In genomic region chr1:64519901-64520300, GRCm38 (mm10) we compare ENCODE assay signal across 22 mouse cellular contexts. TPM values are rescaled to one million over a fixed set of nuclear protein-coding genes. Genes with fewer than 3 reads are reported as not detected.
DNase-seq lines count a peak whose midpoint lies in the region; ATAC-seq and TF ChIP-seq lines count a peak whose summit lies in the region.
"Had no signal": no experiment of that assay in that cellular context is flagged by ENCODE, and none has a peak within 500 bp of the region (broad histone marks: within the 10 kb centered on the region; RNA-seq: fewer than 3 reads in every experiment).

No protein-coding gene starts in this region.

- 41% methylated on average over 1 of the region's 1 CpGs for WGBS in heart, adult 2 months
- 19% methylated on average over 1 of the region's 1 CpGs for WGBS in heart, embryonic 16.5 days
- WGBS in lung, embryonic 15.5 days: 37% methylated on average over 1 of the region's 1 CpGs

- H3K27ac ChIP-seq in heart, adult 2 months: peak overlapping the region; percentile 21; the same call in 1 of the 2 replicates
- H3K27ac ChIP-seq in heart, embryonic 16.5 days (ENCODE audit: low read length): 0 out of 2 replicates have a peak overlapping the region, but pooled peaks have one; percentile 4
- H3K27ac ChIP-seq in lung, embryonic 15.5 days: no peak overlapping the region
- H3K27ac ChIP-seq: embryonic facial prominence, embryonic 10.5 days; forebrain, embryonic 10.5 days; gastrocnemius, adult 2 months; hindbrain, embryonic 10.5 days; hindbrain, embryonic 14.5 days had no signal

- TF ChIP-seq POLR2A in heart, adult 2 months (IDR thresholded peaks at IDR 0.05; ENCODE audit: insufficient read depth, low read depth, low read length): no peak

- no peaks in the 10 kb centered on the region for H3K79me2 ChIP-seq in heart, adult 2 months (replicated peaks; ENCODE audit: control insufficient read depth, insufficient read depth, low read length)

- no peak overlapping the region for H3K4me3 ChIP-seq in heart, adult 2 months
- H3K4me3 ChIP-seq in heart, embryonic 16.5 days (ENCODE audit: low read length): no peak overlapping the region
- H3K4me3 ChIP-seq in lung, embryonic 15.5 days: no peak overlapping the region
- H3K4me3 ChIP-seq: embryonic facial prominence, embryonic 10.5 days; erythroblast, embryonic 14.5 days; forebrain, embryonic 10.5 days; gastrocnemius, adult 2 months; hindbrain, embryonic 10.5 days had no signal

- H3K9ac ChIP-seq in heart, adult 2 months (ENCODE audit: low read depth, low read length): no peak overlapping the region
- no peak overlapping the region for H3K9ac ChIP-seq in heart, embryonic 16.5 days (ENCODE audit: low read length)
- no peak overlapping the region for H3K9ac ChIP-seq in lung, embryonic 15.5 days
- H3K9ac ChIP-seq: hindbrain, embryonic 14.5 days had no signal

- H3K4me1 ChIP-seq in heart, adult 2 months (ENCODE audit: control insufficient read depth, insufficient read depth, low read length): peaks cover 2% of the 10 kb centered on the region
- H3K4me1 ChIP-seq in heart, embryonic 16.5 days (ENCODE audit: control insufficient read depth, insufficient read depth, low read length): peaks cover 29% of the 10 kb centered on the region
- peaks cover 12% of the 10 kb centered on the region for H3K4me1 ChIP-seq in lung, embryonic 15.5 days
- H3K4me1 ChIP-seq: embryonic facial prominence, embryonic 10.5 days; forebrain, embryonic 10.5 days; hindbrain, embryonic 10.5 days had no signal

- no peak overlapping the region for H3K4me2 ChIP-seq in heart, embryonic 16.5 days (ENCODE audit: low read depth, low read length)
- H3K4me2 ChIP-seq in lung, embryonic 15.5 days: no peak overlapping the region
- H3K4me2 ChIP-seq: hindbrain, embryonic 14.5 days had no signal

- no peak for TF ChIP-seq EP300 in heart, adult 2 months (IDR thresholded peaks at IDR 0.05; ENCODE audit: insufficient read depth, low read depth, low read length)

- TF ChIP-seq CTCF in heart, adult 2 months (IDR thresholded peaks at IDR 0.05): no peak

- no peaks in the 10 kb centered on the region for H3K27me3 ChIP-seq in heart, adult 2 months (ENCODE audit: control insufficient read depth, insufficient read depth, low read length)
- no peaks in the 10 kb centered on the region for H3K27me3 ChIP-seq in heart, embryonic 16.5 days (ENCODE audit: control insufficient read depth, insufficient read depth, low read length)
- H3K27me3 ChIP-seq in lung, embryonic 15.5 days: no peaks in the 10 kb centered on the region

- peaks cover 3% of the 10 kb centered on the region for H3K36me3 ChIP-seq in heart, adult 2 months (ENCODE audit: control insufficient read depth, insufficient read depth, low read length)
- H3K36me3 ChIP-seq in heart, embryonic 16.5 days (ENCODE audit: control insufficient read depth, insufficient read depth): no peaks in the 10 kb centered on the region
- H3K36me3 ChIP-seq in lung, embryonic 15.5 days: no peaks in the 10 kb centered on the region
- H3K36me3 ChIP-seq: embryonic facial prominence, embryonic 10.5 days; forebrain, embryonic 10.5 days; hindbrain, embryonic 10.5 days had no signal

- intact Hi-C loops in heart, adult 2 months (cut with DNase I): no loop called here
- intact Hi-C loops in heart, postnatal 10 days (cut with DNase I): no loop called here

- no peak for ATAC-seq in heart, embryonic 16.5 days (replicated peaks; ENCODE audit: extremely low read depth, insufficient read depth, low FRiP score)
- peak; percentile 56; the same call in 1 of the 2 replicates for ATAC-seq in lung, embryonic 15.5 days (ENCODE audit: borderline replicate concordance, extremely low read depth, low FRiP score, low TSS enrichment)
- ATAC-seq: CD4-positive, CD25-positive, alpha-beta regulatory T cell, adult 4 months; forebrain, embryonic 14.5 days had no signal

- H3K9me3 ChIP-seq in heart, embryonic 16.5 days (replicated peaks; ENCODE audit: control insufficient read depth, low read length): no peaks in the 10 kb centered on the region
- no peaks in the 10 kb centered on the region for H3K9me3 ChIP-seq in lung, embryonic 15.5 days
- H3K9me3 ChIP-seq: embryonic facial prominence, embryonic 10.5 days; forebrain, embryonic 10.5 days; hindbrain, embryonic 10.5 days had no signal

- no peak for DNase-seq in heart, adult 2 months
- DNase-seq in heart, postnatal 10 days: no peak
- DNase-seq in heart, adult 9 months (ENCODE audit: low spot score in 2 of 2): no peak
- no peak for DNase-seq in lung, postnatal 25 days (ENCODE audit: low spot score)
- peak; percentile 54 for DNase-seq in ovary, adult 18-20 months (ENCODE audit: low spot score)
- no peak for DNase-seq in ovary, postnatal 36 days (ENCODE audit: low spot score)
- DNase-seq: adrenal gland, adult 8-10 months; adrenal gland, postnatal 36 days; B cell, adult 2 months; cerebellum, adult 2 months; cerebellum, postnatal 10 days; gastrocnemius, adult 2 months; gastrocnemius, postnatal 25 days had no signal

RNA-seq across cellular contexts. Expression of gene Creb1, which starts 12.5 kb away (rescaled TPM):
- total RNA-seq in heart, adult 2 months (2021): 10 to 100 TPM; 25.2 to 28.8 TPM
- polyA plus RNA-seq in heart, adult 2 months (2012; rRNA removed): 7.5 and 11.9 TPM in 2 replicates
- total RNA-seq in heart, postnatal 10 days (2021): 10 to 100 TPM; 31.2 to 36.9 TPM
- polyA plus RNA-seq in heart, embryonic 16.5 days (2015; fragmentation: Nextera tagmentation; extraction: Ambion mirVana): 21.0 and 24.0 TPM in 2 replicates
- polyA plus RNA-seq in lung, embryonic 15.5 days (2015; fragmentation: Nextera tagmentation; extraction: Ambion mirVana): 35.1 and 36.4 TPM in 2 replicates
